Mouse (Mus musculus): Measurements from ENCODE around the gene Fgf12. TPM values are rescaled to one million over a fixed set of nuclear protein-coding genes. Genes with fewer than 3 reads are reported as not detected.
A peak's percentile ranks its signal among the peaks of the same experiment; 100 is the strongest.

Gene Fgf12
- total and polyA plus RNA-seq, 2 experiments from 2014 or later = 5.2 to 44.8 TPM

DNA sequence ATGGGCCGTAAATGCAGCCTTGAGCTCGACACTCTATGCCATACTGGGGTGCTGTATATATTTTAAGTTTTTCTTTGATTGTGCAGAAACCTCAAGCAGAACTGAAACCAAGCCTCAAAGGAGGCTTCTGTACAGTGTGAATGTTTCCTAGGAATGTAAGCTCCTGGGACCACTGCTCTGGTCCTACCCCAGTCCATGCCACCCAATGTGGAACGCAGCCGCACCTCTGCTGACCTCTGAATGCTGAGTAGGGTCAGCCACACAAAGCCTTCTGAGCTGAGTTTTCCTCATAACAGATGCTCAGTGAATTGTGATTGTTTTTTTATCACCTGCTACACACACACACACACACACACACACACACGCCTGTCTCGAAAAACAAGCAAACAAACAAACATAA, 160.4 kb downstream of the Fgf12 start:
- Histone ChIP-seq H3K36me3 (replicated peaks; ENCODE audit: control insufficient read depth, insufficient read depth, low read length) (no peaks in the 10 kb centered on the region), H3K4me3 (ENCODE audit: low read depth, low read length) (no peak overlapping the region), H3K4me2 (ENCODE audit: low read depth, low read length) (no peak overlapping the region), H3K4me1 (ENCODE audit: control insufficient read depth, insufficient read depth) (no peaks in the 10 kb centered on the region), H3K9me3 (replicated peaks; ENCODE audit: control insufficient read depth, low read length) (no peaks in the 10 kb centered on the region), H3K27ac (ENCODE audit: low read depth) (no peak overlapping the region), H3K9ac (replicated peaks; ENCODE audit: low read depth, low read length) (no peak overlapping the region), H3K27me3 (ENCODE audit: control insufficient read depth, insufficient read depth, low read length) (0 out of 2 replicates have a peak, but pooled peaks cover 2% of the 10 kb centered on the region)
- WGBS = 95% methylated on average over 6 of the region's 6 CpGs
- DNase-seq (ENCODE audit: low spot score) (no peak), ATAC-seq (ENCODE audit: insufficient read depth, low read depth) (no peak)
- TF ChIP-seq CTCF (IDR thresholded peaks at IDR 0.05; ENCODE audit: low read depth) (no peak), EP300 (IDR thresholded peaks at IDR 0.05; ENCODE audit: low read depth) (no peak)

DNA sequence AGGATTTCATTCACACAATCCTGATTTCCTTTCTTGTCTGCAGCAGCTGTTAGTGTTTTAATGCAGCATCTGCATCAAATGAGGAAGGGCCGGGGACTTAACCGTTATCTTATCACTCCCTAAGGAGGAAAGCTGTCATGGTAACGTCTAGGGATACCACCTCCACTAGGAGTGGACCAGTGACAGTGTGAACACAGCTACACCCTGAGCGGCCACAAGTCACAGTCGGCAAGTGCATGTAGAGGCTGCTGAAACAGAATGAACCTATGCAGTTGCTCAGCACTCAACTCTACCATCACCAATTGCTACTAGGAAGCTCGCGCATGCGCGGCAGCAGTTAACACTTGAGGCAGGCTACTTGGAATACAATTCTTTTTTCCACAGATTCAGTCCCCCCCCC, 161.3 kb downstream of the Fgf12 start:
- 45% methylated on average over 9 of the region's 9 CpGs for WGBS
- H3K27me3 ChIP-seq (ENCODE audit: control insufficient read depth, insufficient read depth, low read length) = 0 out of 2 replicates have a peak, but pooled peaks cover 2% of the 10 kb centered on the region
- H3K4me2 ChIP-seq (ENCODE audit: low read depth, low read length) = no peak overlapping the region
- H3K9me3 ChIP-seq (replicated peaks; ENCODE audit: control insufficient read depth, low read length) = no peaks in the 10 kb centered on the region
- no peak overlapping the region for H3K4me3 ChIP-seq (ENCODE audit: low read depth, low read length)
- no peak overlapping the region for H3K9ac ChIP-seq (replicated peaks; ENCODE audit: low read depth, low read length)
- ATAC-seq (ENCODE audit: insufficient read depth, low read depth) (no peak), DNase-seq (ENCODE audit: low spot score) (no peak)
- H3K4me1 ChIP-seq (ENCODE audit: control insufficient read depth, insufficient read depth) = no peaks in the 10 kb centered on the region
- H3K27ac ChIP-seq (ENCODE audit: low read depth) = no peak overlapping the region
- no peak for TF ChIP-seq EP300 (IDR thresholded peaks at IDR 0.05; ENCODE audit: low read depth)
- TF ChIP-seq CTCF (IDR thresholded peaks at IDR 0.05; ENCODE audit: low read depth) = no peak
- no peaks in the 10 kb centered on the region for H3K36me3 ChIP-seq (replicated peaks; ENCODE audit: control insufficient read depth, insufficient read depth, low read length)

DNA sequence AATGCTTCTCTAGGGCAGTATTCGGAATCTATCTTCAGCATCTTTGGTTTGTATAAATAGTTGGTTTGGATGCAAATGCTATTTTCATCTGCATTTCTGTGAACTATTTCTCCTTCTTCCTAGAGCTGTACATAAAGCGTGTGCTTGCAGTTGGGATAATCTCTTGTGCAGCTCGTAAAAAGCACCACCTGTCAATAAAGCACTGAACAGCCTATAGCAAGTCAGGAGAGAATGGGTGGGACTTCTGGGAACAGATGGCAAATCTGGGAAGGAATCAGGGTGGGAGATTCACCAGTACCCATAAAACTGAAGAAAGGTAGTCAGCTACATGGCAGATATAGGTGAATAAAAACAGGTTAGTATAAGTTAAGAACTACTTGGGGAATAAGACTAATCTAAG, 180.7 kb downstream of the Fgf12 start:
- H3K27ac ChIP-seq (ENCODE audit: low read depth) = no peak overlapping the region
- TF ChIP-seq CTCF (IDR thresholded peaks at IDR 0.05; ENCODE audit: low read depth) = no peak
- no peak for TF ChIP-seq EP300 (IDR thresholded peaks at IDR 0.05; ENCODE audit: low read depth)
- DNase-seq (ENCODE audit: low spot score) (no peak), ATAC-seq (ENCODE audit: insufficient read depth, low read depth) (no peak)
- no peak overlapping the region for H3K4me2 ChIP-seq (ENCODE audit: low read depth, low read length)
- WGBS = 52% methylated on average over 3 of the region's 3 CpGs
- no peak overlapping the region for H3K4me3 ChIP-seq (ENCODE audit: low read depth, low read length)
- no peaks in the 10 kb centered on the region for H3K9me3 ChIP-seq (replicated peaks; ENCODE audit: control insufficient read depth, low read length)
- H3K4me1 ChIP-seq (ENCODE audit: control insufficient read depth, insufficient read depth) = no peaks in the 10 kb centered on the region
- no peaks in the 10 kb centered on the region for H3K27me3 ChIP-seq (ENCODE audit: control insufficient read depth, insufficient read depth, low read length)
- no peaks in the 10 kb centered on the region for H3K36me3 ChIP-seq (replicated peaks; ENCODE audit: control insufficient read depth, insufficient read depth, low read length)
- no peak overlapping the region for H3K9ac ChIP-seq (replicated peaks; ENCODE audit: low read depth, low read length)

DNA sequence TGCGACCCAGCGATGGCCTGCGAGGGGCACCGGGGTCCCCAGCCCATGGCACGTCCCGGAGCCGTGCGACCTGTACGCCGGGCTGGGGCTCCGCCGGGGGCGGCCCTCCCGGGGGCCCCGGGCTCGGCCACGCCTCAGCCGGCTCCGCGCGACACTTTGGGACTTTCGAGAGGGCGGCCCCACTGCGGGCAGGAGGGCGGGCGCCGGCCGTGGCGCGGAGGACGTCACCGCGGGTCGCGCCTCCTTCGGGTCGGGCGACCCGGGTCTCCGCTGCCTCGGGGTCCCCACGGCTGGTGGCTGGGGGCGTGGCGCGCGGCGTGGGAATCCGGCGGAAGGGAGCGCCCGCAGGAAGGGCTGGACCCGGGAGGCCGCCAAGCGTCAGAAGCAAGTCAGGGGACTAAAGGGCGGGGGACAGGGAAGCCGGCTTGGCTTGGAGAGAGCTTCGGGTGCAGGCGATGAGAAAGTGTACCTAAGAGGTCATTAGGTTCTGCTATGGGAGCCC, 188.1 kb downstream of the Fgf12 start:
- Histone ChIP-seq H3K4me1 (ENCODE audit: control insufficient read depth, insufficient read depth) (peaks cover 9% of the 10 kb centered on the region; the same call in 1 of the 2 replicates), H3K4me3 (ENCODE audit: low read depth, low read length) (peak overlapping the region; percentile 49), H3K9ac (replicated peaks; ENCODE audit: low read depth, low read length) (no peak overlapping the region), H3K27me3 (ENCODE audit: control insufficient read depth, insufficient read depth, low read length) (peaks cover 30% of the 10 kb centered on the region), H3K9me3 (replicated peaks; ENCODE audit: control insufficient read depth, low read length) (no peaks in the 10 kb centered on the region), H3K27ac (ENCODE audit: low read depth) (no peak overlapping the region), H3K4me2 (ENCODE audit: low read depth, low read length) (peak overlapping the region; percentile 81), H3K36me3 (replicated peaks; ENCODE audit: control insufficient read depth, insufficient read depth, low read length) (no peaks in the 10 kb centered on the region)
- DNase-seq (ENCODE audit: low spot score) (no peak), ATAC-seq (ENCODE audit: insufficient read depth, low read depth) (no peak)
- no peak for TF ChIP-seq EP300 (IDR thresholded peaks at IDR 0.05; ENCODE audit: low read depth)
- no peak for TF ChIP-seq CTCF (IDR thresholded peaks at IDR 0.05; ENCODE audit: low read depth)
- under 1% methylated on average over 53 of the region's 58 CpGs for WGBS

DNA sequence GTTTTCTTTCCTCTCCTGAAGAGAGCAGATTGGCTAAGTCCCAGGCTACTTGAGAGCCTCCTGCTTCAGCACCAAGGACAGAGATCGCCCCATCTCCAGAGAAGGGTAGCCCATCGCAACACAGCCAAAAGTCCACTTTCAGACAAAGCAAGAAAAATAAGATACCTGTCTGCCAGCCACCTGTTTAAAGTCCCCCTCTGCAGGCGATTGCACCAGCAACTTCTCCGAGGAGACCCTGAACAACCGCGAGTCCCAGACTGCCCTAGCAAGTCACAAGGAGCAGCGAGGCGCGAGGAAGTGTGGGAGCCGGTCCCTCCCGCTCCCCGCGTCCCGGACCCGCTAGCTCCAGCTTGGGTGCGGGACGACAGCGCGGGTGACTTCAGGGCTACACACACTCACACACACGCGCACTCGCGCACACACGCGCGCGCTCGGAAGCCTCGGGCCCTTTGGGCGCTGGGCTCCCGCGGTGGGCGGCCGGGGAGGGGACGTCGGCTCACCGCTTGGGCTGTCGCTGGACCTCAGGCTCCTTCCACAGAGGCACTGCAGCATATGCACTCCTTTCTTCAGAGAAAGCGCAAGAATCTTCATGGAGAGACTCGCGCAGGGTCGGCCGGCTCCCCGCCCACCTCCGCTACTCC, 188.7 kb downstream of the Fgf12 start:
- peak overlapping the region; percentile 81 for H3K4me2 ChIP-seq (ENCODE audit: low read depth, low read length)
- TF ChIP-seq EP300 (IDR thresholded peaks at IDR 0.05; ENCODE audit: low read depth) = no peak
- no peak for TF ChIP-seq CTCF (IDR thresholded peaks at IDR 0.05; ENCODE audit: low read depth)
- no peak overlapping the region for H3K9ac ChIP-seq (replicated peaks; ENCODE audit: low read depth, low read length)
- peak overlapping the region; percentile 49 for H3K4me3 ChIP-seq (ENCODE audit: low read depth, low read length)
- no peaks in the 10 kb centered on the region for H3K9me3 ChIP-seq (replicated peaks; ENCODE audit: control insufficient read depth, low read length)
- H3K27me3 ChIP-seq (ENCODE audit: control insufficient read depth, insufficient read depth, low read length) = peaks cover 30% of the 10 kb centered on the region
- DNase-seq (ENCODE audit: low spot score) (peak; percentile 43), ATAC-seq (ENCODE audit: insufficient read depth, low read depth) (no peak)
- no peaks in the 10 kb centered on the region for H3K36me3 ChIP-seq (replicated peaks; ENCODE audit: control insufficient read depth, insufficient read depth, low read length)
- H3K4me1 ChIP-seq (ENCODE audit: control insufficient read depth, insufficient read depth) = peaks cover 9% of the 10 kb centered on the region; the same call in 1 of the 2 replicates
- WGBS = under 1% methylated on average over 40 of the region's 45 CpGs
- H3K27ac ChIP-seq (ENCODE audit: low read depth) = no peak overlapping the region

DNA sequence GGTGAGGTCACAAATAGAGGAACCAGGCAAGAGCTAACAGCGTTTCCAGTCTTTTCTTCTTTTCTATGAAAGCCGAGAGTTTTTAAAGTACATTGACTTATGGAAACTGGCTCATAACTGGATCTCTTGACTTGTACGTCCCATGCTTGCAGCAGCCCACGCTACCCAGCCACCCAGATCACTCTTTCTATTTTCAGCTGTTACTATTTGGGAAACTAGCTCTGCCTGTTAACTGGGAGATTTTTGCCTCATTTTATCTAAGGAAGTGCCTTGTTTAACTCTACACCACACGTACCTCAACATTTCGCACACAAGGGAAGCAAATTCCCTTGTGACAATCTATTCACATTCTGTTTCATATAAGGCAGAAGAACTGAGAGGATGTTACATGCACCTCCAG, 190.0 kb downstream of the Fgf12 start:
- WGBS = 59% methylated on average over 6 of the region's 6 CpGs
- Histone ChIP-seq H3K27ac (ENCODE audit: low read depth) (no peak overlapping the region), H3K4me2 (ENCODE audit: low read depth, low read length) (no peak overlapping the region), H3K9me3 (replicated peaks; ENCODE audit: control insufficient read depth, low read length) (no peaks in the 10 kb centered on the region), H3K9ac (replicated peaks; ENCODE audit: low read depth, low read length) (no peak overlapping the region), H3K4me3 (ENCODE audit: low read depth, low read length) (no peak overlapping the region), H3K27me3 (ENCODE audit: control insufficient read depth, insufficient read depth, low read length) (peaks cover 30% of the 10 kb centered on the region), H3K4me1 (ENCODE audit: control insufficient read depth, insufficient read depth) (peaks cover 9% of the 10 kb centered on the region; the same call in 1 of the 2 replicates), H3K36me3 (replicated peaks; ENCODE audit: control insufficient read depth, insufficient read depth, low read length) (no peaks in the 10 kb centered on the region)
- no peak for ATAC-seq (ENCODE audit: insufficient read depth, low read depth)
- TF ChIP-seq CTCF (IDR thresholded peaks at IDR 0.05; ENCODE audit: low read depth) (no peak), EP300 (IDR thresholded peaks at IDR 0.05; ENCODE audit: low read depth) (no peak)
- DNase-seq (ENCODE audit: low spot score) = no peak
